Mouse (Mus musculus) forebrain, embryonic 12.5 days (tissue): Measurements from ENCODE around the gene Snhg11. TPM values are rescaled to one million over a fixed set of nuclear protein-coding genes. Genes with fewer than 3 reads are reported as not detected.

Source experiments
- ATAC-seq: fragments of 200-750 bp; cut with Nextera tagmentation; 2 replicates; pipeline ENCODE4 v1.8.0; 2017; ENCODE audit warnings: moderate TSS enrichment; ENCODE audit not compliant: low FRiP score
- H3K27ac ChIP-seq: fragments of 300-500 bp; sonication (generic); 2 replicates; pipeline ENCODE4 v1.5.1; 2016; ENCODE audit warnings: mild to moderate bottlenecking
- H3K27me3 ChIP-seq: fragments of 300-500 bp; sonication (generic); 2 replicates; pipeline ENCODE4 v1.6.1; 2016; ENCODE audit warnings: mild to moderate bottlenecking
- H3K36me3 ChIP-seq: fragments of 300-500 bp; sonication (generic); replicated peaks from 2 replicates; pipeline ENCODE4 v1.6.1; 2016; ENCODE audit warnings: mild to moderate bottlenecking
- H3K4me1 ChIP-seq: fragments of 300-500 bp; sonication (generic); 2 replicates; pipeline ENCODE4 v1.6.1; 2016
- H3K4me2 ChIP-seq: fragments of 300-500 bp; sonication (generic); 2 replicates; pipeline ENCODE4 v1.6.1; 2016; ENCODE audit warnings: mild to moderate bottlenecking, moderate library complexity
- H3K4me3 ChIP-seq: fragments of 300-500 bp; sonication (generic); replicated peaks from 2 replicates; pipeline ENCODE4 v1.5.1; 2016; ENCODE audit warnings: mild to moderate bottlenecking
- H3K9ac ChIP-seq: fragments of 300-500 bp; sonication (generic); 2 replicates; pipeline ENCODE4 v1.6.1; 2016; ENCODE audit warnings: mild to moderate bottlenecking
- H3K9me3 ChIP-seq: fragments of 300-500 bp; sonication (generic); 2 replicates; pipeline ENCODE4 v1.6.1; 2016
- WGBS: fragments of 180-500 bp; shearing (Covaris S2); methylation state at CpG from one replicate; pipeline ENCODE4 v1.1.7; 2016; 5-methylcytosine and 5-hydroxymethylcytosine counted together
- polyA plus RNA-seq: library from polyadenylated mRNA; unstranded; fragments of >200 nt; fragmentation: Nextera tagmentation; extraction: Ambion mirVana; gene quantifications from 2 replicates; pipeline ENCODE4 v1.2.1, GENCODE M21; 2016

Snhg11 gene
- polyA plus RNA-seq, 1 experiment from 2014 or later = 39.7 TPM

DNA sequence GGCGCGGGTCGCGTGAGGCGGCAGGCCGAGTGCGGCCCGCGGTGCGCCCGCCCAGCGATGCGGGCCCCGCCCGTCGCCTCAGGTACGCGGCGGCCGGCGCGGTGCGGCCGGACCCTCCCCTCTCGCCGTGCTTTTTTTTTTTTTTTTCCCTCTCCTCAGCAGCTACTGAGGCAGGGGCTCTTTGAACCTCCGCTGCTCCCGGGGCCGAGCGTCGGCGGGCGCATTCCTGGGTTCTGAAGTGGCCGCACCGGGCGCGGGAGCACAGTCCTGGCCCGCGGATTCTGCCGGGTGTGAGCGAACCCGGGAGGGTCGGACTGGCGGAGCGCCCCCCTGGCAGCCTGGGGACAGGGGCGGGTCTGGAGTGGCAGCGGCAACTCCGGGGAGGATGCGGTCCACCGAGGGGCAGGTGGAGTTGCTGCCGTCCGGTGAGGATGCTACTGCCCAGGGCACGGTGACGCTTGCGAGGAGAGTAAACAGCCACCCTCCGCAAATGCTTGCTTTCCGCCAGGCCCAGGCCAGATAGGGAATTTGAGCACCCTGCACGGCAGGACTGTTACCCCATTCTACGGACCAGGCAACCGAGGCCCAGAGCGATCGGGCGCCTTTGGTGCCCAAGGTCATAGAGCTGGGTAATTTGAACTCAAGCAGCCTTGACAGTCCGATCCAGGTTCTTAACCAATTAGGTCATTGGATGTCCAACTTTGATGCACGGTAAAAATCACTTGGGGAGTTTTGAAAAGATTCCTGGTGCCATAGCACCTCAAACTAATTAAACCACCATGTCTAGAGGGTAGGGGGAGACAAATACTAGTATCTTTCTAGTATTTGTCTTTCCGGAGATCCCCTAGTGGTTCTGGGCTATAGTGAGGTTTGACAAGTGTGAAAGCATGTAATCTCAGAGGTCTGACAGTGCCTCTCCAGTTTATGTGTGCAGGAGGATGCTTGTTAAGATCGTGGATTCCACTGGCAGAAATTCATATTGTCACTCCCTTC is 34.9 kb downstream of the Snhg11 start:
- Histone ChIP-seq H3K27me3 (no peaks in the 10 kb centered on the region), H3K36me3 (no peaks in the 10 kb centered on the region), H3K9me3 (no peaks in the 10 kb centered on the region), H3K9ac (peak overlapping the region; percentile 94), H3K4me3 (peak overlapping the region; percentile 96), H3K4me1 (peaks cover 25% of the 10 kb centered on the region), H3K27ac (peak overlapping the region; percentile 88), H3K4me2 (peak overlapping the region; percentile 95)
- peak; percentile 60 for ATAC-seq
- WGBS = 4% methylated on average over 40 of the region's 67 CpGs

DNA sequence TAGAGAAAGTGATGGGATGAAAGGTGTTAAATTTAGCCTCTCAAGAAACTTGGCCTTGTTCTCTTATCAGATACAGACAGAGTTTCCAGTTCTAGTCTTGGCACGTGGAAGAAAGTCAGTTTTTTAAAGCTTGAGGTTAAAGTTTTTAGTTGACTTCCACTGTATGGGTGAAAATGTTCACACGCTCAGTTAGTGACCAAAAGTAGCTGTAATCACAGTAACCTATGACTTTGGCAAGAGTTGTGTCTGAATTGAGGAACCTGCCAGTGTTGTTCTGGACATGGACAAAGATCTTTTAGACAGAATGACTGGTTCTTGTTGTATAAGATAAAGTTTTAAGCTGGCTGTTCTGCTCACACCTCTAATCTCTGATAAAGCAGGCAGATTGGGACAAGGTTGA is 37.8 kb downstream of the Snhg11 start:
- WGBS = 87% methylated on average over 2 of the region's 2 CpGs
- no peak for ATAC-seq
- H3K4me3 ChIP-seq = no peak overlapping the region
- no peaks in the 10 kb centered on the region for H3K36me3 ChIP-seq
- H3K27me3 ChIP-seq = no peaks in the 10 kb centered on the region
- H3K4me2 ChIP-seq = no peak overlapping the region
- no peak overlapping the region for H3K27ac ChIP-seq
- H3K9ac ChIP-seq = no peak overlapping the region
- no peaks in the 10 kb centered on the region for H3K9me3 ChIP-seq
- peaks cover 25% of the 10 kb centered on the region for H3K4me1 ChIP-seq

DNA sequence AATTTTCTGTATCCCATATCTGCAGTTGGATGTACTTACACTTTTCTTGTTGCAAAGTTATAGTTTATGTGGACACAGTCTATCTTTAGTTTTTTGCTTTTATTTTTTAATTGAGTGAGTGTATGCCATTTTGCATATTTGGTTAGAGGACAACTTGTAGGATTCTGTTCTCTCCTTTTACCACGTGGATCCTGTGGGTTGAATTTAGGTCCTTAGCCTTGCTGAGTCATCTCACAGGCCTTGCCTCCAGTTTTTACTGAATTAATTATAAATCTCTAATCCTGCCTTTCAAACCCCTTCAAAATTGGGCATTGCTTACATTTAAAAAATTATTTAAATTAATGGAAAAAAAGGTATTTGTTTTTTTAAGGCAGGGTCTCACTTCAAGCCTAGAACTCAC is 40.4 kb downstream of the Snhg11 start:
- Histone ChIP-seq H3K4me3 (no peak overlapping the region), H3K27me3 (no peaks in the 10 kb centered on the region), H3K27ac (no peak overlapping the region), H3K4me2 (no peak overlapping the region), H3K9ac (no peak overlapping the region), H3K4me1 (peaks cover 14% of the 10 kb centered on the region), H3K36me3 (no peaks in the 10 kb centered on the region), H3K9me3 (no peaks in the 10 kb centered on the region)
- ATAC-seq = no peak
- 88% methylated on average over 1 of the region's 1 CpGs for WGBS

DNA sequence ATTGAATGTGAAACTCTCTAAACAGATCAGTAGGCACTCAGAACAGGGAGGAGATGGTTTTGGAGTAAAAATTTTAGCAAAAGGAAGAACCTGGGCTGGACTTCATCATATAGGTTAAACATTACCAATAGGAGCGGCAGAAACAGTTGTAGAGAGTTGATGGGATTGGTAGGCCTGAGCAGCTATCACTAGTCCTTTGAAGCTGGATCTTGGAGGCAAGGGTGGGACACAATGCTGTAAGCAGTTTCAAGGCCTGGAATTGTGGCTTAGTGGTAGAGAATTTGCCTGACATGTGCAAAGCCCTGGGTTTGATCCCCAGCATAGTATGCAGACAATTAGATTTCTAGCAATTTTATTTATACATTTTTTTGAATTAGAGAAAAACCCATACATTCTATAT is 43.2 kb downstream of the Snhg11 start:
- WGBS = 85% methylated on average over 1 of the region's 1 CpGs
- no peaks in the 10 kb centered on the region for H3K4me1 ChIP-seq
- peaks cover 5% of the 10 kb centered on the region; the same call in 1 of the 2 replicates for H3K36me3 ChIP-seq
- H3K4me2 ChIP-seq = no peak overlapping the region
- no peak overlapping the region for H3K27ac ChIP-seq
- no peak for ATAC-seq
- no peaks in the 10 kb centered on the region for H3K27me3 ChIP-seq
- H3K4me3 ChIP-seq = no peak overlapping the region
- H3K9ac ChIP-seq = no peak overlapping the region
- H3K9me3 ChIP-seq = no peaks in the 10 kb centered on the region

Other genes starting within 250 kb of the Snhg11 start
- 4.3 and 4.6 TPM in 2 replicates for gene Tgm2, start 229.2 kb upstream of the Snhg11 start, polyA plus RNA-seq
- gene D630003M21Rik, start 146.4 kb upstream of the Snhg11 start, polyA plus RNA-seq = 3.3 and 3.4 TPM in 2 replicates
- gene Bpi, start 117.5 kb upstream of the Snhg11 start, polyA plus RNA-seq = not detected in 2 replicates
- 1.5 and 2.3 TPM in 2 replicates for gene Lbp, start 69.1 kb upstream of the Snhg11 start, polyA plus RNA-seq
- 24.3 and 26.0 TPM in 2 replicates for gene Ralgapb, start 34.2 kb downstream of the Snhg11 start, polyA plus RNA-seq
- gene Adig, start 127.0 kb downstream of the Snhg11 start, polyA plus RNA-seq = not detected in 2 replicates
- gene Arhgap40, start 137.2 kb downstream of the Snhg11 start, polyA plus RNA-seq = 0.36 and 0.81 TPM in 2 replicates
- 3.8 and 4.3 TPM in 2 replicates for gene Slc32a1, start 235.1 kb downstream of the Snhg11 start, polyA plus RNA-seq
- gene Actr5, start 249.2 kb downstream of the Snhg11 start, polyA plus RNA-seq = 20.3 and 22.6 TPM in 2 replicates